Mouse (Mus musculus): ENCODE results near the gene Tppp2.

Tppp2 gene

DNA sequence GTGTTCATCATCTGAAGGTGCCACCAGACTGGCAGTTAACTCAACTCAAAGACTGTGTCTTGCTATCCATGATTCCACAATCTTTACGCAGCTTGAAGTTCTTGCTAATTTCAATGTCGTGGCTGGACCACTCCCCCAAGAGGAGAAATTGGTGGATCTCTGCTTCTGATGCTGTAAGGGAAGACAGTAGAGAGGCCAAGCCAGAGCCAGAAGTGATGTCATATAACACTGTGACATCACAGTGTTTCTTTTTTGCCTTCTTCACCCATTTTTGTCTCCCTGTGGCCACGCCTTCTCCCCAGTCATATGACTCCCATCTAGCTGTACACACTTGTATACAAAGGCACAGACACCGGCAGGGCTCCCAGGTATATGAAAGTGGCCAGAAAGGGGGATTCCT, at the start of gene Tppp2:
Gene Tppp2, plus strand, starts transcription at position 301 of the 400 bp plus-strand sequence.
- no peak for DNase-seq (ENCODE audit: low read depth, low spot score)

DNA sequence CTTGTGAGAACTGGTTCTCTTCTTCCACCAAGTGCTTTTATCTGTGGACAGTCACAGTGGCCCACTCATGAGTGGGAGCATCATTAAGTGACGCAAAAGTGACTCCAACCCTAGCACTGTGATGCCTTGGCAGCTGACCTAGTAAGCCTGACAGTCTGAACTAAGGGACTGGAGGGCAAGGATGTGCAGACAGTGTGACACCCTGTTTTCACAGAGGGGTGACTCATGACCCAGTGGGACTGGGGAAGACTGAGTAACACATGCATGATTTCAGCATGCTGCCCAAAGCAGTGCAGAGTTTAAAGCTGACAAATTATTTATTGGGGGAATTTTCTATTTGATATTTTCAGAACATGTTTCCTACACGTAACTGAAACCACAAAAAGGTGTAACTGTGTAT, 47.5 kb upstream of the Tppp2 start:
- no peak for DNase-seq (ENCODE audit: low read depth, low spot score)

DNA sequence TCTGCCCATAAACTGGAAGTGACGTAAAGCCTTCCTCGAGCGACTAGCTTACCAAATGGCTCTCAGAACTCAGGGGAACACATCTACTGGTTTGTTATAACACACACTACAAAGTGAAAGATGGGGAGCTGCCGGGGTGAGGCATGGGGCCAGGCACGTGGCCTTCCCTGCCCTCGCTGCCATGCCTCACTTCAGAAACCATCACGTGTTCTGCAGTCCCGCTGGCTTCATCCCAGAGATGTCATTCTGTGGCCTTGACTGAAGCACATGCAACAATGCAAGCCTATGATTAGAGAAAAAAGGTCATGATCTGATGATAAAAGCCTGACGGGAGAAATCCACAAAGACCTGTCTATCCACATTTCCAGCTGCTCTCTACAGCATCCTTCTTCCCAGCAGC, 46.5 kb upstream of the Tppp2 start:
- DNase-seq (ENCODE audit: low read depth, low spot score), result no peak

DNA sequence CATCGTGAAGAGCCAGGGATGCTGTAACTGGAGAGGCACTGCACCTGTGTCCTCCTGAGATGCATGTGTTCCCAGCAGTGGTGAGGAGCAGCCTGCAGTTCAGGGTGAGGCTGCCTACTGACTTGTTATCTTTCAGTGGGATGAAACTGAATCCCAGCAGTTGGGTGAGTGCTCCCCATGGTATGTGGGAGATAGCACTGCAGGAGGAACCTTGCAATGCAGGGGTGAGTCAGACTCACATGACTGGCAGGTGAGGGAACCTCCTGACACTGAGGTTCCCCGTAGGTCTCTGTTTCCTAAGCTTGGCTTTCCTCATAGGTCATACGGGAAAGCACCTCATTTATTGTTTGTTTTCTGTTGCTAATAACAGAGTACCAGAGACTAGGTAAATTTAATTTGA, 40.7 kb upstream of the Tppp2 start:
- DNase-seq (ENCODE audit: low read depth, low spot score), result no peak

DNA sequence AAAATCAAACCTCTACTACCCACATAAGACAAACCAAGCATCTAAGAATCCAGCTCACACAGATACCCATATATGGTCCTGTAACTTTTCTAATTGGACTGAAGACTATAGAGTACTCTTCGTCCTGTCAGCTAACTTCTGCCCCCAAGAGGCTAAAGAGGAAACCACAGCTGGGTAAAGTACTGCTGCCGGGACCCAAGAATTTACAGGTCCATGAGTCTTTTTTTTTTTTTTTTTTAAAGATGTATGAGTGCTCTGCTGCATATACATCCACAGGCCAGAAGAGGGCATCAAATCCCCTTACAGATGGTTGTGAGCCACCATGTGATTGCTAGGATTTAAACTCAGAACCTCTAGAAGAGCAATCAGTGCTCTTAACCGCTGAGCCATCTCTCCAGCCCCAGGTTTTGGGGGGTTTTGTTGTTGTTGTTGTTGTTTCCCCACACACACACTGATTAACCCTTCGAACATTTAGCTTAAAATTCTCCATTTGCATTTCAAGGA, 34.6 kb upstream of the Tppp2 start:
- DNase-seq (ENCODE audit: low read depth, low spot score), result peak; percentile 67

DNA sequence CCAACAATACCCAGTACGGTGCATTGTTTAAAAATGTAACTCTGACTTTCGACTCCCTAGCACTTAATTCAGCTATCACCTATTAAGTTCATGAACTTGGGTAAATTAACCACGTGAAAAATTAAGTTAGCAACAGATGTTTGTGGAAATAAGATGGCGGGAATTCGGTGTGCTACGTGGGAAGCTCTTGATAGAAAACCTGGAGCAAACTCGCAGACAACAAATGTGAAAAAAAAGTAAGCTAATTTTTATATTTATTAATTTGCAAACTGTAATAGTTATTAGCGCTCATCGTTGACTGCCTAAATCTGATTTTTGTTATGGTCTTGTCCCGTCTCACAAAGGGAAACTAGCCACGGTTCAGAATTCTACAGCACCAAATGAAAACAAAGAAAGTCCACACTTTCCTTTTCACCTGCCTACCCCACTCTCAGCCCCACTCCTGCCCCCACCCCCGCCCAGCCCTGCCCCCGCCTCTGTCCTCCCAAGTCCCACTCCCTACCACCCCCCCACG, 34.1 kb upstream of the Tppp2 start:
- DNase-seq (ENCODE audit: low read depth, low spot score), result peak; percentile 40

DNA sequence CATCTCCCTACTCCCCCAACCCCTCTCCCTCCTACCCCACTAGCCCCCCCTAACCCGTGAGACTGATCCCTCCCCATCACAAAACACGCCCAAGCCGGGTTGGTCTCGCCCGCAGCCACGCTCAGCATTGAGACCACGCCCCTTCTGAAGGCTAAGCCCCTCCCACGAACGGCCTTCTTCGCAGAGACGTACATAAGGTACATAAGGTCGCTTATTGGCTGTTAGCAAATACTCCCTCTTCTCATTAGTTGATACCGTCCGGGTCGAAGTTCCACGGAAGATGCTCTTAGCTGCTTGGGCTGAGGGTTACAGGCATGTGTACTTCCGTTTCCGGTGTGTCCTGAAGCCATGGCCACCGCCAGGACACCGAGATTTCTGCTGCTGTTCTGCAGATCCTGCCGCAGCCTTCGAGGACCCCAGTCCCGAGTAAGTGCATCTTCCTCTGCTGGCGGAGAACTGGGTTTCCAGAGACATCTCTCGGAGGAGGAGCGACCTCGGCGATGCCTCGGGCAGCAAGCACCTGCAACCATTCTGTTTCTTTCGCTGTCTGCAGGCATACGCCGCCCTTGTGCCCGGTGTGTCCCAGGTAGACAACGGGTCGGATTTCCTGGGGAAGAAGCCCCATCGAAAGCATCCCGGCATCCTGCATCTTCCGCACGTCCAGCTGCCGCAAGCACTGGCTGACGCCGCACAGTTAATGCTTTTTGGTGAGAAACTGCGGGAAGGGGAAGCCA, 33.5 kb upstream of the Tppp2 start, which contains the start of gene Mettl17:
Gene Mettl17, plus strand, starts transcription at position 245 of the 734 bp plus-strand sequence.
- DNase-seq (ENCODE audit: low read depth, low spot score), result peak; percentile 93

DNA sequence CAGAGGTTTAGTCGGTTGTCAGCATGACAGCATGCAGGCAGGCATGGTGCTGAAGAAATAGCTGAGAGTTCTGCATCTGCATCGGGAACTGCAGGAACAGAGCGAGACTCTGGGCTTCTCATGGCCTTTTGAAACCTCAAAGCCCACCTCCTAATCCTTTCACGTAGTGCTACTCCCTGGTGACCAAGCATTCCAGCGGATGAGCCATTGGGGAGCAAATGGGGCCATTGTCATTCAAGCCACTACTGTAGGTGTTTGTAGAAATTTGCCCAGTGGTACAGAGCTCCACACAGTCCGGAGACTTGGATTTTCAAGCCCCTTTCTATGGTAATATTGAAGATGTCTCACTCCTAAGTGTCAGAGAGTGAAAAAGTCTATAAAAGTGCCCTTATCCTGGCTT, 32.2 kb upstream of the Tppp2 start:
- DNase-seq (ENCODE audit: low read depth, low spot score), result no peak

DNA sequence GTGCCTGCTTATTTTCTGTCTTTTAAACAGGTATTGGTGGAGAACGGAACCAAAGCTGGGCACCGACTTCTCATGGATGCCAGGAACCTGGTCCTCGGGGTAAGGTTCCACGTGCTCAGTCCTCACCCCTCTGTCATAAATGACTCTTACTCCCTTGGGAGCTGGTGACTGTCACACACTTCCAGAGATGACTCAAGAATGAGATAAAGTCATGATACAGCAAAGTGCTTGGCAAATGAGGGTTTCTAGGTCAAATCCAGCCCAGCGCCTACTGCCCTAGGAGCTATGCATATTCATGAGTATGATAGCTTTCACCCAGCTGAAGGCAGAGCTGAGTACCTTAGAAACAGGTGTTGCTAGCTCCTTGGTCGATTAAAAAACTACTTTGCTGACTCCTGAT, 28.4 kb upstream of the Tppp2 start:
- DNase-seq (ENCODE audit: low read depth, low spot score), result no peak

DNA sequence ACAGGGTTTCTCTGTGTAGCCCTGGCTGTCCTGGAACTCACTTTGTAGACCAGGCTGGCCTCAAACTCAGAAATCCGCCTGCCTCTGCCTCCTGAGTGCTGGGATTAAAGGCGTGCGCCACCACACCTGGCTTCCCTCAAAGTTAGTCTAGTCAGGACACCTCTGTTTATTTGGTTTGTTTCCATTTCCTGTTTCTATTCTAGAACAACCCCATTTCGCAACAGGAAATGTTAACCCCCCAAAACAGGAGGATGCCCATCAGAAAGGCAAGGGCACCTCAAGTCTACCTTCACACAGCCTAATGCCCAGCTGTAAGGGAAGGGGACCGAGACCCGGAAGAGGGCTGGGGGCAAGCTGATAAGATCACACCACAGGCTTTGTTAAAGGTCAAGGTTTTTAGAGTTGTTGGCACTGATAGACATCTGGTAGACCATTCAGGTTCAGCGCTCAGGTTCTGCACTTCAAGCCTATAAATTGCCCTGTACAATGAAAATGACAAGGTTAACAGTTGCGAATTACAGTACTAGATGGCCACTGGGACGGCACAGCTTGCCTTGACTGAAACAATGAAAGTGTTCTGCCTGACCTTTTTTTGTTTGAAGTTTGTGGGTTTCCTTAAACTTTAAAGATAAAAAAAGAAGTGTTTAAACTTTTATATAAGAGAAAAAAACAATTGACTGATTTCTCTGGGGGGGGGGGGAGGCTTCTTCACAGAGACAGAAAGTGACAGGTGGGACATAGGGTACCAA, 25.9 kb upstream of the Tppp2 start, which contains the start of gene Slc39a2:
Gene Slc39a2, plus strand, starts transcription at position 699 of the 749 bp plus-strand sequence.
- DNase-seq (ENCODE audit: low read depth, low spot score), result no peak

DNA sequence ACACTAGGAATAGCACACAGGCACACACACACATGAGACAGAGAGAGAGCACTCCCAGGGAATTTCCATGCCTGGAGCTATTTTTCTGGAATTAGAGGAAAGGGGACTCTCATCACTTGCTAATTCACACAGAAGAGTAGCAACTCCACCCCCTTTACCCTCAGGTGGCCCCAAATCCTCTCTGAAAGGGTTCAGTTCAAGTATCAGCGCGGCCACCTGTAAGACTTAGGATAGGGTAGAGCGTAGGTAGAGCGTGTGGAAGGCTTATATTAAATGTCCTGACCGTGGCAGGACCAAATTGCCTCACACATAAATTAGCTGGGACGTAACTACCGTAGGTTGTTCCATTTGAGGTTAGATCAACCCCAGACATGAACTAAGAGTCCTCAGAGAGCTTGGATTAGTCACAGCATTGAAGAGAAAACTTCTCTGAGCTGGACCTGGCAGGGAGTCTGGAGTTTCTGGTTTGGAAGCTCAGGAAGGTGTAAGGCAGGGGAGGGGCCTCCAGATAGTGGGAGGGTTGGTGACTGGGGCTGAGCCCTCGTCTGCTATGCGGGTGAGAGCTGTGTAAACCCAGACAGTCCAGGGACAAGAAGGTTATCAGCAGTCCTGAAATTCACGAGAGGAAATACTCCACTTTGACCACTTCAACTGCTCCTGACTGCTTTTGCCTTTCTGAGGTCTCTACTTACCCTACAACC, 25.0 kb upstream of the Tppp2 start:
- DNase-seq (ENCODE audit: low read depth, low spot score), result no peak

DNA sequence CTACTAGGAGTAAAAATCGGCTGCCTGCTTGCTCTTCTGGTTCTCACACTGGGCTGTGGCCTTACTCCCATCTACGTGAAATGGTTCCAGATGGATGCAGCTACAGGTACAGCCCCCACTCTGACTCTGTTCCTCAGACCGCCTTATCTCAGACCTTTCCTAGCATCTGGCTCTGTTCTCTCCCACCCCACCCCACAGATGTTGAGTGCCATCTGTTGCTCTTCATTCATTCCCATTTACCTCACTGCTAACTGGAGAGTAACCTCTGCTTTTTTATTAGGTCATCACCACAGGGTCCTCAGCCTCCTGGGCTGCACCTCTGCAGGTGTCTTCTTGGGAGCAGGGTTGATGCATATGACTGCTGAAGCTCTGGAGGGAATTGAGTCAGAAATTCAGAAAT, 24.4 kb upstream of the Tppp2 start:
- DNase-seq (ENCODE audit: low read depth, low spot score), result no peak

DNA sequence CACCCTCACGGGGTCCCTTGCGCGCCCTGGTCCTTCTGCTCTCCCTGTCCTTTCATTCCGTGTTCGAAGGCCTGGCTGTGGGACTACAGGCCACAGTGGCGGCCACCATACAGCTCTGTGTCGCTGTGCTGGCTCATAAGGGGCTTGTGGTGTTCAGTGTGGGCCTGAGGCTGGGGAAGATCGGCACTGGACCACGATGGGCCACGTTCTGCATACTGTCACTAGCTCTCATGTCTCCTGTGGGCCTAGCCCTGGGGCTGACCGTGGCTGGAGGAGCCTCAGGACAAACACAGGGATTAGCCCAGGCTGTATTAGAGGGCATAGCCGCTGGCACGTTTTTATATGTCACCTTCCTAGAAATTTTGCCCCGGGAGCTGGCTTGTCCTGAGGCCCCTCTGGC, 23.2 kb upstream of the Tppp2 start:
- DNase-seq (ENCODE audit: low read depth, low spot score), result no peak

DNA sequence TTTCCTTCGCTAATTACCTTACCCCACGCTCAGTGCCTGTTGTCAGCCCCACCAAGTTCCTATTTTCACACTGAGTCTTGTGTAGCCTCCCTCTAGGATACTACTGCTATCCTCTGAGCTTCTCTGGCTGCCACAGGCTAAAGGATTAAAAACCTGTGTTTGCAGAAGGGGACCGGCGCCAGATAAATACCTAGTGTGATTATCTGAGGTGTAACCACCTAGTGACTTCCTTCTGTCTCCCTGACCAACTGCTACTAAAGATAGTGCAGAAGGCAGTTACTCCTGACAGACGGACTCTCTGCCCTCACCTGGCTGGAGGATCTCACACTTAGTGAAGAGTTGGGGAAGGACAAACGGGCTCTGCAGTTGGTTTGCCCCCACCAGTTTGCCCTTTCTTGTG, 22.2 kb upstream of the Tppp2 start:
- no peak for DNase-seq (ENCODE audit: low read depth, low spot score)

DNA sequence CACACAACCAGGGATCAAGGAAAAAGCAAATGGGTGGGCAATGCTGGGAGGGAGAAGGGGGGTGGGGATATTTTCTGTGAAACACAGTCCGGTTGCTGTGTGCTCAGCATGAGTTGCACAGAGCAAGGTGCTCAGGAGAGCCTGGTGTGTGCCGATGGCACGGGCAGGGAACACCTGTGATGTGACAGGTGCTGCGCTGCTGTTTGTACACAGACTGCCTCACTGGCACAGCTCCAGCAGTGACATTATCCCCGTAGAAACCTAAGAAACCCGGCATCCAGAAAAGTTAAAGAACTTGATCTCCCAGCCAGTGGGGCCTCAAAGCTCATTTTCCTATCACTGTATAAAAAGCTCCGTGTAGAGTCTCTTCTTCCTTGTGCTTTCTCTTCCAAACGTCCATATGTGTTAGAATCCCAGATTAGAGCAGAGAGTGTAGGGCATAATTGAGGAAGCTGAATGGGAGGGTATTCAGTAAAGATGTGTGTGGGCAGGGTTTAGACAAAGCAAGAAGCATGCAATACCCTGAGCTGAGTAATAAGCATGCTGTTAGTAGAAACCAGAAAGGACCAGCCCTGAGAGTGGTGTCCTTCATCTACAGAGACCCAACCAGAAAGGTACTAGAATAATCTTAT, 21.6 kb upstream of the Tppp2 start:
- DNase-seq (ENCODE audit: low read depth, low spot score), result no peak

DNA sequence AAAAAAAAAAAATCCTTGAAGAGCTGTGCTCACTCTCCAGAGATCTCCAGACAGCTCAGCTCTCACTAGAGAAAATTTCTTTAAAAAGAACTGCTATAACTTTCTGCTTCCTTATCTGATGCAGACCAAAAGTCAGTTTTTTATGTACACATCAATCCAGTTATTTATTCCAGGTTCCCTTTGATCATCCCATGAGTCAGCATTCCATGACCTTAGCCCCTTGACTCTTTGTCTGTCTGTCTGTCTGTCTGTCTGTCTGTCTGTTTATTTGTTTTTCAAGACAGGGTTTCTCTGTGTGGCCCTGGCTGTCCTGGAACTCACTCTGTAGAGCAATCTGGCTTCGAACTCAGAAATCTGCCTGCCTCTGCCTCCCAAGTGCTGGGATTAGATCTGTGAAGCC, 18.9 kb upstream of the Tppp2 start:
- no peak for DNase-seq (ENCODE audit: low read depth, low spot score)

DNA sequence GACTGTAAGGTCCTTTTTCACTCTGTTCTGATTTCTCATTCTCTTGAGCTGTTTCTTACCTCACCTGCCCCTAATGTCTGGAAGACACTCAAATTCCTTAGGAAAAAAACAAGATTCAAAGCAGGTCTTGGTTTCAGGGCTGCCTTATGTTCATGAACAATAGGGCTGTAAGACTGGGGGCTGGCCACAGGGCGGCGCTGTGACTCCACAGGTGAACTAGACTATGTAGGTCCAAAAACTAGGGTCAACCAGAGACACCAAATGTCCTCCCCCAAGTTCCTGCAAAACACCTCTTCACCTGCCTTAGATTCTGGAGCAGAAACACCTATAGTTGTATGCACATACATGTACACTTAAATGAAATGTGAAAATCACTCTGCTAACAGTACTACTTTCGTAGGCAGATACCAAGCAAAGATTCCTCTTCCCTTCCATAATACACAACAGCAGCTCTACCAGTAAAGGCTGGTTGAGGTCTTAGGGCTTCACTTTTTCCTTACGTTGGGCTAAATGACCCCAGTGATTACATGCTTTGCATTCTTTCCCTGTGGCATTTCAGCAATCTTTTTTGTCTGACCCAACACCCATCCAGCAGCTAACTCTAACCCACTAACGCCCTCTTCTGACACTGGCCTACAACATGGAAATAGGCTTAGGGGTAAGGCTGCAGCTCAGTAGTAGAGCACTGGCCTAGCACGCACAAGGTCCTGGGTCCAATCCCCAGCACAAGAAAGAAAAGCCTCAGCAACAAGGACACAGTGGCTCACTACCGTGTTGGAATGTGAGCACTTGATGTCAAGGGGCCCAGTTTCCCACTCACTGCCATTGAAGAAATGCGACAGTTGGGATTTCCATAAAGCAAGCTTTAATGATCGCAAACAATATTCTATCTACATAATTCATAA, 15.2 kb upstream of the Tppp2 start:
- DNase-seq (ENCODE audit: low read depth, low spot score), result no peak

DNA sequence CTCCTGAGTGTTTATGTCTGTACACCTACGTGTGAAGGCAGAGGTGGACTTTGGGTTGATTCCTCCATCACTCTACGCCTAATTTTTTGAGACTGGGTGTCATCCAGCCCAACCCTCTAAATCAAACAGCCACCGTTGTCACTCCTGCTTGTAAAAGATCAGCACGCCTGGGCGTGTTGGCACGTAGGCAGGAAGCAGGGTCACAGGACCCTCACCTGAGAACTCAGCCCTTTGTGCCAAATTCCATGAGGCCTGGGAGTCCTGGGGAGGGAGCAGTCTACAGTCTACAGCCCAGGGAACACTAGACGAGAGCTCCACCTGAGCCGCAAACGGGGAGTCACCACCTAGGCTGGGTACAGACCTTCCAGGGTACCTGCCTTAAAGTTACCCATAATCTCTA, 14.4 kb upstream of the Tppp2 start:
- no peak for DNase-seq (ENCODE audit: low read depth, low spot score)

DNA sequence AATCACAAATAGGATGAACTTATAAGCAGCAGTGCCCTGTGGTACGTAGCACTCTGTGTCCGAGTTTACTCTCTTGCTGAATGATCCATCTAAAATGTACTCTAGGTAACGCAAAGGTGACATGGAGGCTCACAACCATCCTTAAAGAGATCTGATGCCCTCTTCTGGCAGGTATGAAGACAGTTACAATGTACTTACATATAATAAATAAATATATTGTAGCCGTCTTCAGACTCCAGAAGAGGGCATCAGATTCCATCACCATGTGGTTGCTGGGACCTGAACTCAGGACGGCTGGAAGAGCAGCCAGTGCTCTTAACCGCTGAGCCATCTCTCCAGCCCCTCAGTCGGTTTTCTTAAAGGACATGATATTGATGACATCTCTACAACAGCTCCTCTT, 13.5 kb upstream of the Tppp2 start:
- no peak for DNase-seq (ENCODE audit: low read depth, low spot score)

DNA sequence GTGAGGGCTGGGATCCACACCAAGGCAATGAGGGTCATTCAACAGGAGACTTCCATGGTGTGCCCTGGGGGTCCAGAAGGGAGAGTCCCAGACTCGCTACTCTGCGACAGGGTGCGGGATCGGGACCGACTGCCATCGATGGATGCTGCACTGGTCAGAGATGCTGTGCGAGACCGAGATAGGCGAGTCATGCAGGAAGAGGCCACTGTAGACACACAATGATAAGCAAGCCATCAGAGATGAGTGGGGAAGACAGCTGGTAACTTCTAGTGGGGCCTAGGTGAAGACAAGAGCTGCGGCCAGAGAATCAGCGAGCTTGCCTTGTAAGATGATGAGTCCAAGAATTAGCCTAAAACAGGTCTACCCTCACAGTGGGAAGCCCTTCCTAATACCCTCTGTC, 12.1 kb upstream of the Tppp2 start:
- no peak for DNase-seq (ENCODE audit: low read depth, low spot score)

DNA sequence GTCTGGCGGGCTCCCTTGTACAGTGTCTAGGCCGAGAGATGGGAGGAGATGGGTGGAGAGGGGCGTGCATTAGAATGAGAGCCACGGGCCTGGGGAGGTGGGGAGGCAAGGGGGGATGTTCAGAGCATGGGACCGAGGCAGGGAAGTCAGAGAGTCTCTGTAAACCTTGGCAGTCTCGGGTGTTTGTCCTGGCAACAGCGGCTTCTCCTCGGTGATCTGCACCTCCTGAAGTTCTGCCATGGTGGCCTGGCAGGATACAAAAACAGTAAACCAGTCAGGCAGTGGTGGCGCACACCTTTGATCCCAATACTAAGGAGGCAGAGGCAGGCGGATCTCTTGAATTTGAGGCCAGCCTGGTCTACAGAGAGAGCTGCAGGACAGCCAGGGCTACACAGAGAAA, 6.9 kb upstream of the Tppp2 start:
- no peak for DNase-seq (ENCODE audit: low read depth, low spot score)
